Mouse (Mus musculus) urinary bladder, postnatal 10 days (tissue): ENCODE data around the gene Actrt3.
"Not testable (repeated sequence)": the region's sequence is repeated elsewhere in the genome, so short reads cannot be mapped to it uniquely, and the experiment has no call there.

Experiments
- DNase-seq: peaks from one replicate; pipeline ENCODE4 v3.0.0; 2022; ENCODE audit warnings: low spot score

The Actrt3 gene

GRCm38 (mm10) chr3:30573549-30573948 lies 26.2 kb downstream of the Actrt3 start:
- no peak for DNase-seq

GRCm38 (mm10) chr3:30566333-30566732 lies 33.4 kb downstream of the Actrt3 start:
- DNase-seq, result not testable (repeated sequence)

- no peak for DNase-seq
Measured at GRCm38 (mm10) chr3:30560677-30561314, 38.9 kb downstream of the Actrt3 start.

DNA sequence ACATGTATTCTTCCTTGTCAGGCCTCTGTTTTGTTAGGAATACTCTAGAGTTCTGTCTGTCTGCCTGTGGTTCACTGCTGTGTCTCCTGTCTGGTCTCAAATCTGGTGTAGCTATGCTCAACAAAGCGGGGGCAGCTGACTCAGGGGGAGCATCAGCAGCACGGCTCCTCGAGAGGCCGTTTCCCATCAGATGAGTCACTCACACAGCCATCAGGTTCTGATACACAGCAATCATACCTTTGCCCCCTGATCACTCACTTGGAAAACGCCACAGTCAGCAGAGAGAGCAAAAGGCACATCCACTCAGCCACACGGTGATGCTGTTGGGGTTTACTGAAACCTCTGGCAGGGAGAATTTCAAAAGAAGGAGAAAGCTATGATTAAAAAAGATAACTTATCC lies 46.0 kb downstream of the Actrt3 start:
- no peak for DNase-seq

- no peak for DNase-seq
Measured at GRCm38 (mm10) chr3:30550218-30550617, 49.5 kb downstream of the Actrt3 start.

- no peak for DNase-seq
Measured at GRCm38 (mm10) chr3:30548928-30549327, 50.8 kb downstream of the Actrt3 start.

DNA sequence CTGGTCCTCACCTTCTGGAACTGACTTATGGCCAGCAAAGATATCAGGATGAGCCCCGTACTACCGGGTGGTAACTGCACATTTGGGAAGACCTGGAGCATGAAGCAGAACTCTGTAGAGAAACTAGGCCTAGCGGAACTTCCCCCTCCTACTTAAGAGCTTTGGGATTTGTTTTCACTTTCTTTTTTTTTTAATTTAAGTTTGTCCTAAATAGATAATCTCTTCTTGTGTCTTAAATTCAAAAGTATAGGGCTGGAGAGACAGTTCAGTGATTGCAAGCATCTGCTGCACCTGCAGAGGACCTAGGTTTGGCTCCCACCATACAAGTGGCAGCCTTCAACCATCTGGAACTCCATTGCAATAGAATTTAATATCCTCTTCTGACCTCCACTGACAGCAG lies 51.8 kb downstream of the Actrt3 start, which contains the start of gene Mecom:
TSS of gene Mecom (minus strand) at position 101 of the 400 bp plus-strand sequence.
- no peak for DNase-seq
